Mouse (Mus musculus) testis, adult 2 months (tissue): ENCODE data around the gene Naa60. TPM values are rescaled to one million over a fixed set of nuclear protein-coding genes. Genes with fewer than 3 reads are reported as not detected.

ENCODE experiments used
- H3K27ac ChIP-seq: fragments of 200-500 bp; 2 replicates; pipeline ENCODE4 v1.5.1; 2012; ENCODE audit warnings: low read depth, low read length; ENCODE audit not compliant: control insufficient read depth, insufficient read depth
- H3K27me3 ChIP-seq: fragments of 200-500 bp; 2 replicates; pipeline ENCODE4 v1.6.1; 2012; ENCODE audit warnings: mild to moderate bottlenecking, low read length, moderate library complexity; ENCODE audit not compliant: control insufficient read depth, insufficient read depth
- H3K36me3 ChIP-seq: fragments of 200-500 bp; 2 replicates; pipeline ENCODE4 v1.6.1; 2012; ENCODE audit warnings: mild to moderate bottlenecking, low read length; ENCODE audit not compliant: control insufficient read depth, insufficient read depth
- H3K4me1 ChIP-seq: fragments of 200-500 bp; 2 replicates; pipeline ENCODE4 v1.6.1; 2012; ENCODE audit warnings: low read length; ENCODE audit not compliant: control insufficient read depth, insufficient read depth
- H3K4me3 ChIP-seq: fragments of 200-500 bp; 2 replicates; pipeline ENCODE4 v1.5.1; 2012; ENCODE audit warnings: low read depth, mild to moderate bottlenecking, low read length, moderate library complexity, mixed read lengths; ENCODE audit not compliant: control insufficient read depth
- CTCF ChIP-seq: fragments of 200-500 bp; IDR thresholded peaks from 2 replicates; pipeline ENCODE4 v1.5.1; 2012; ENCODE audit warnings: low read depth, mild to moderate bottlenecking, inconsistent platforms, low read length, moderate library complexity; ENCODE audit not compliant: control insufficient read depth, insufficient read depth, insufficient replicate concordance
- POLR2A ChIP-seq: fragments of 200-500 bp; IDR thresholded peaks from 2 replicates; pipeline ENCODE4 v1.6.1; 2012; ENCODE audit warnings: low read depth, mild to moderate bottlenecking, inconsistent platforms, low read length, moderate library complexity; ENCODE audit not compliant: control insufficient read depth
- polyA plus RNA-seq: library from polyadenylated mRNA; depleted of rRNA; stranded (reverse); fragments of >200 nt; gene quantifications from 2 replicates; pipeline ENCODE4 v1.2.3, GENCODE M21; 2012; rRNA removed

Naa60 gene
- polyA plus RNA-seq: 127 and 130 TPM in 2 replicates

GRCm38 (mm10) chr16:3872216-3873047 lies at the start of gene Naa60:
Naa60 (plus strand) TSS chr16:3872375.
- H3K36me3 ChIP-seq: peaks cover 5% of the 10 kb centered on the region; the same call in 1 of the 2 replicates
- no peaks in the 10 kb centered on the region; the same call in 1 of the 2 replicates for H3K4me1 ChIP-seq
- no peak for TF ChIP-seq CTCF
- TF ChIP-seq POLR2A: peak; percentile 91
- H3K4me3 ChIP-seq: peak within 1 kb of the TSS; percentile 94
- H3K27ac ChIP-seq: peak within 1 kb of the TSS; percentile 90
- H3K27me3 ChIP-seq: no peaks in the 10 kb centered on the region

GRCm38 (mm10) chr16:3828021-3828420 lies 44.2 kb upstream of the Naa60 start:
- Histone ChIP-seq H3K4me3 (no peak overlapping the region), H3K36me3 (no peaks in the 10 kb centered on the region), H3K4me1 (no peaks in the 10 kb centered on the region), H3K27me3 (no peaks in the 10 kb centered on the region), H3K27ac (no peak overlapping the region)
- TF ChIP-seq CTCF (no peak), POLR2A (no peak)

DNA sequence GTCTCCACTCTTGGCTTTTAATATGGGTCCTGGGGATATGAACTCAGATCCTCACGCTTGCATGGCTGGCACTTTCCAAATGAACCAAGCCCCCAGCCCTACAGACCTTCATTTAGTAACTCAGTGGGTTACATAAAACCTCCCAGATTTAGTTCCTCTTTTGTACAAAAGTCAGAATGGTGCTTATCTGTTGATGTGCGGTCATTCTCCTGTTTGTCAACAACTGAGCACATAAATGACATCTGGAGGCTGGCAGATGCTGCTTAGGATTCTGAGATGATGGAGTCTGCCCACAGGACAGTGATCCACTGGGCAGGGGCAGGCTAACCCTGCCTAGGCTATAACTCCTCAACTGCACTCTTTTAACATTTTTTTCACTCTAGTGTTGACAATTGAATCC lies 42.4 kb upstream of the Naa60 start:
- Histone ChIP-seq H3K27me3 (no peaks in the 10 kb centered on the region), H3K27ac (no peak overlapping the region)
- TF ChIP-seq CTCF (no peak), POLR2A (no peak)

DNA sequence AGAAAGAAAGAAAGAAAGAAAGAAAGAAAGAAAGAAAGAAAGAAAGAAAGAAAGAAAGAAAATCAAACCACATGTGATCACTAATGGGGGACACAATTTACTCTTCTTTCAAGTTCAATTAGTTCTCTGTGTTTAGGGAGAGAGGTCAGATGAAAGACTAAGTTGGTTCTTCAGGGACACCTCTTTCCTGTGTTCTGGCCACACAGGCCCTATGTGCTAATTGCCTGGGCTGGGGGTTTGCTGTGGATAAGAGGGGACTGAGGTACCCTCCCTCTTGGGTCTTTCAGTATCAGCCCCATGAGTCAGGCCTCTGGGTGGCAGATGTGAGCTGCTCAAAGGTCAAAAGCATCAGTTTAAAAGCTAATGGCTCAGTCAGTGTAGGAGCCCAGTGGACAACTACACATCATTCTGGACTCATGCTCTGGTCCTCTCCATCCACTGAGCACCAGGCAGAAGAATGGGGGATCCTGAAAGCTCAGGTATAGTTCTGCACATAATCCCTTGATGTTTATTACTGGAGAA lies 41.5 kb upstream of the Naa60 start, which contains the start of gene Olfr15:
Gene Olfr15 (plus strand): TSS at position 291 of the 522 bp plus-strand sequence.
- H3K4me3 ChIP-seq: no peak within 1 kb of the TSS
- H3K27me3 ChIP-seq: no peaks in the 10 kb centered on the region
- no peak within 1 kb of the TSS for H3K27ac ChIP-seq
- TF ChIP-seq CTCF: no peak
- TF ChIP-seq POLR2A: no peak
- H3K36me3 ChIP-seq: no peaks in the 10 kb centered on the region
- no peaks in the 10 kb centered on the region for H3K4me1 ChIP-seq

More for the DNA sequence above, 42.4 kb upstream of the Naa60 start:
- H3K4me1 ChIP-seq: no peaks in the 10 kb centered on the region
- H3K36me3 ChIP-seq: no peaks in the 10 kb centered on the region
- H3K4me3 ChIP-seq: no peak overlapping the region

DNA sequence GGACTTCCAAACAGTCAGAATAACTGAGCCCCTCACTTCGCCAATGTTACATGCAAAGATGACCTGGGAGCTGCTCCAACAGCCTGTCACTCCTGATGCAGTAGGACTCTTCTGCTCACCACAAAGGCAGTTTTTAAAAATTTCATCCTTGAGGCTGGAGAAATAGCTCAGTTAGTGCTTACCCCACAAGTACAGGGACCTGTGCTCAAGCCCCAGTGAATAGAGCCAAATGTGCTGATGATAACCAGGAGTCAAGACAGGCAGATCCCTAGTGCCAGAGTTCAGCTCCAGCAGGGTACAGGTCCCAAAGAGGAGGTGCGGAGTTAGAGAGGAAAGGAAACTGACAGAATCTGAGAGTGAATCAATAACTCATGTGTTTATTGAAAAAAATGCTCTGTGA lies 36.7 kb upstream of the Naa60 start:
- Histone ChIP-seq H3K27me3 (no peaks in the 10 kb centered on the region), H3K27ac (no peak overlapping the region), H3K4me3 (no peak overlapping the region), H3K36me3 (no peaks in the 10 kb centered on the region), H3K4me1 (no peaks in the 10 kb centered on the region; the same call in 1 of the 2 replicates)
- TF ChIP-seq POLR2A (no peak), CTCF (no peak)

- no peak for TF ChIP-seq POLR2A
- TF ChIP-seq CTCF: peak; percentile 19; the same call in 1 of the 2 replicates
- no peaks in the 10 kb centered on the region for H3K36me3 ChIP-seq
- H3K4me3 ChIP-seq: peak overlapping the region; percentile 1; the same call in 1 of the 2 replicates
- no peaks in the 10 kb centered on the region for H3K27me3 ChIP-seq
- peaks cover 2% of the 10 kb centered on the region; the same call in 1 of the 2 replicates for H3K4me1 ChIP-seq
- H3K27ac ChIP-seq: no peak overlapping the region
Measured at GRCm38 (mm10) chr16:3839157-3839885, 32.9 kb upstream of the Naa60 start.

GRCm38 (mm10) chr16:3842989-3843388 lies 29.2 kb upstream of the Naa60 start:
- H3K4me3 ChIP-seq: no peak overlapping the region
- H3K27me3 ChIP-seq: no peaks in the 10 kb centered on the region
- H3K36me3 ChIP-seq: no peaks in the 10 kb centered on the region
- TF ChIP-seq CTCF (no peak), POLR2A (no peak)
- no peak overlapping the region for H3K27ac ChIP-seq
- H3K4me1 ChIP-seq: peaks cover 5% of the 10 kb centered on the region
